Mouse (Mus musculus) heart, embryonic 11.5 days (tissue): ENCODE results near the gene Srp14. TPM values are rescaled to one million over a fixed set of nuclear protein-coding genes. Genes with fewer than 3 reads are reported as not detected.

Experiments
- ATAC-seq: fragments of 200-750 bp; cut with Nextera tagmentation; replicated peaks from 2 replicates; pipeline ENCODE4 v1.8.0; 2017; ENCODE audit warnings: moderate library complexity; ENCODE audit not compliant: insufficient number of reproducible peaks, low FRiP score, low TSS enrichment
- H3K27ac ChIP-seq: fragments of 300-500 bp; sonication (generic); 2 replicates; pipeline ENCODE4 v1.5.1; 2014; ENCODE audit warnings: mild to moderate bottlenecking, low read depth, low read length
- H3K27me3 ChIP-seq: fragments of 300-500 bp; sonication (generic); 2 replicates; pipeline ENCODE4 v1.6.1; 2014; ENCODE audit warnings: mild to moderate bottlenecking, low read length, mixed read lengths; ENCODE audit not compliant: control insufficient read depth, insufficient read depth
- H3K36me3 ChIP-seq: fragments of 300-500 bp; sonication (generic); 2 replicates; pipeline ENCODE4 v1.6.1; 2014; ENCODE audit warnings: mild to moderate bottlenecking, low read length, moderate library complexity, mixed read lengths; ENCODE audit not compliant: control insufficient read depth, insufficient read depth
- H3K4me1 ChIP-seq: fragments of 300-500 bp; sonication (generic); 2 replicates; pipeline ENCODE4 v1.6.1; 2014; ENCODE audit warnings: low read length; ENCODE audit not compliant: control insufficient read depth, insufficient read depth
- H3K4me2 ChIP-seq: fragments of 300-500 bp; sonication (generic); 2 replicates; pipeline ENCODE4 v1.6.1; 2014; ENCODE audit warnings: mild to moderate bottlenecking, moderate library complexity
- H3K4me3 ChIP-seq: fragments of 300-500 bp; sonication (generic); 2 replicates; pipeline ENCODE4 v1.5.1; 2014; ENCODE audit warnings: low read depth, low read length
- H3K9ac ChIP-seq: fragments of 300-500 bp; sonication (generic); 2 replicates; pipeline ENCODE4 v1.6.1; 2014; ENCODE audit warnings: mild to moderate bottlenecking, low read depth, low read length, moderate library complexity
- H3K9me3 ChIP-seq: fragments of 300-500 bp; sonication (generic); replicated peaks from 2 replicates; pipeline ENCODE4 v1.6.1; 2016; ENCODE audit warnings: low read length; ENCODE audit not compliant: control insufficient read depth
- WGBS: fragments of 180-500 bp; shearing (Covaris S2); extraction: QIAGEN DNeasy Blood & Tissue Kit; methylation state at CpG from one replicate; pipeline ENCODE4 v1.1.7; 2014; ENCODE audit not compliant: insufficient replicate concordance; 5-methylcytosine and 5-hydroxymethylcytosine counted together
- polyA plus RNA-seq: library from polyadenylated mRNA; unstranded; fragments of >200 nt; fragmentation: Nextera tagmentation; extraction: Ambion mirVana; gene quantifications from 2 replicates; pipeline ENCODE4 v1.2.1, GENCODE M21; 2014

The Srp14 gene
- polyA plus RNA-seq, 1 experiment from 2014 or later: 202 TPM

- peak overlapping the region; percentile 56; the same call in 1 of the 2 replicates for H3K9ac ChIP-seq
- no peak overlapping the region for H3K4me3 ChIP-seq
- H3K27ac ChIP-seq: peak overlapping the region; percentile 46; the same call in 1 of the 2 replicates
- ATAC-seq: 0 out of 2 replicates have a peak, but pooled peaks have one; percentile 26
- H3K4me2 ChIP-seq: no peak overlapping the region
- peaks cover 6% of the 10 kb centered on the region; the same call in 1 of the 2 replicates for H3K4me1 ChIP-seq
- H3K27me3 ChIP-seq: no peaks in the 10 kb centered on the region
- no peaks in the 10 kb centered on the region for H3K9me3 ChIP-seq
- WGBS: 46% methylated on average over 29 of the region's 29 CpGs
- H3K36me3 ChIP-seq: no peaks in the 10 kb centered on the region
Observed at GRCm38 (mm10) chr2:118510447-118511310, 31.2 kb upstream of the Srp14 start.

DNA sequence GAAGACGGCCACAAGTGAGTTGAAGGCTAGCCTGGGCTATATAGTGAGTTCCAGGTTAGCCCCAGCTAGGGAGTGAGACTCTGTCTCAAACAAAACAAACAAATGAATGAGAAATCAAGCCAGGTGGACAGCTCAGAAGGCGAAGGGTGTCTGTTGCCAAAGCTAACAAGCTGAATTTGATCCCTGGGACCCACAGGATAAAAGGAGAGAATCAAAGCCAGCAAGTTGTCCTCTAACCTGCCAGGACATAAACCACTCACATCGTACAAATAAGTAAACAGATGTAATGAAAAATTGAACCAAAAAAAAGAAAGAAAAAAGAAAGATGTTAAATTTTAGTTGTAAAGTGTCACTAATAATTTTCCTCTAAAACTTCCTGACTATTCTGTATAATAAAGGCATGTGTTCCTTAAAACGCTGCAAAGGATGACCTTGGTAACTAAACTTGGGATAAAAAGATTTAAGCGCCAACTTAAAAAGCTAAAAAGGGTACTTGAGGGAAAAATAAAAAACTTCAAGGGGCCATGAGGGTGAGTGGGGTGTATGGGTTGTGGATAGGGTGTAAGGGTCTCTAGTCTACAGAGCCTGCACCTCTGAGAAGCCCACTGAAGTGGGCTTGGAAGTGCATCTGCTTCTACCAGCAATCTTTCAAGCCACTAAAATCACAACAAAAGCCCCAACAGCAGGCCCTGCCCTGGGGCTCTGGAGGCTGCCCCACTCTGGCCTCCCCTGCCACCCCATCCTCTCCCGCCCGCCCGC, 30.4 kb upstream of the Srp14 start:
- H3K27me3 ChIP-seq: no peaks in the 10 kb centered on the region
- no peaks in the 10 kb centered on the region for H3K9me3 ChIP-seq
- H3K4me1 ChIP-seq: peaks cover 6% of the 10 kb centered on the region; the same call in 1 of the 2 replicates
- peak overlapping the region; percentile 56; the same call in 1 of the 2 replicates for H3K9ac ChIP-seq
- H3K27ac ChIP-seq: peak overlapping the region; percentile 46; the same call in 1 of the 2 replicates
- H3K36me3 ChIP-seq: no peaks in the 10 kb centered on the region
- WGBS: 62% methylated on average over 8 of the region's 8 CpGs
- ATAC-seq: no peak
- no peak overlapping the region for H3K4me3 ChIP-seq
- no peak overlapping the region for H3K4me2 ChIP-seq

DNA sequence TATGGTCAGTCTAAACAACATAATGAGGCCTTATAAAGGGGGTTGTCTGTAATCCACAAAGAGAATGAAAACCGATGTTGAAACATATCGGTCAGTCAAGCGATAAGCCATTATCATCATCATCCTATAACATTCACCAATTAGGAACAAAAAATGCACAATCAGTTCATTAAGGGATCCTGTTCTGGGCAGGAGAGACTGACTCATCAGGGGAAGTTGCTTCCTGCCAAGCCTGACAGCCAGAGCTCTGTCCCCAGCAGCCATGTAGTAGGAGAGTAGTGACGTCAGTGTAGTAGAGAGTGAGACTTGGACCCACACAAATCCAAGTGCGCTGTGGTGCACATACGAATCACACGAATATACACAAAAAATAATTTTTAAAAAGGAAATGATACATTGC, 27.6 kb upstream of the Srp14 start:
- Histone ChIP-seq H3K4me3 (no peak overlapping the region), H3K9me3 (no peaks in the 10 kb centered on the region), H3K9ac (no peak overlapping the region), H3K27me3 (no peaks in the 10 kb centered on the region), H3K36me3 (no peaks in the 10 kb centered on the region), H3K4me1 (peaks cover 6% of the 10 kb centered on the region; the same call in 1 of the 2 replicates), H3K27ac (no peak overlapping the region), H3K4me2 (no peak overlapping the region)
- no peak for ATAC-seq
- WGBS: 72% methylated on average over 7 of the region's 7 CpGs

- ATAC-seq: no peak
- H3K4me1 ChIP-seq: peaks cover 5% of the 10 kb centered on the region; the same call in 1 of the 2 replicates
- 80% methylated on average over 2 of the region's 2 CpGs for WGBS
- no peaks in the 10 kb centered on the region for H3K36me3 ChIP-seq
- no peak overlapping the region for H3K27ac ChIP-seq
- H3K4me3 ChIP-seq: no peak overlapping the region
- H3K27me3 ChIP-seq: no peaks in the 10 kb centered on the region
- no peaks in the 10 kb centered on the region for H3K9me3 ChIP-seq
- H3K4me2 ChIP-seq: no peak overlapping the region
- H3K9ac ChIP-seq: no peak overlapping the region
Observed at GRCm38 (mm10) chr2:118500191-118500590, 20.7 kb upstream of the Srp14 start.

DNA sequence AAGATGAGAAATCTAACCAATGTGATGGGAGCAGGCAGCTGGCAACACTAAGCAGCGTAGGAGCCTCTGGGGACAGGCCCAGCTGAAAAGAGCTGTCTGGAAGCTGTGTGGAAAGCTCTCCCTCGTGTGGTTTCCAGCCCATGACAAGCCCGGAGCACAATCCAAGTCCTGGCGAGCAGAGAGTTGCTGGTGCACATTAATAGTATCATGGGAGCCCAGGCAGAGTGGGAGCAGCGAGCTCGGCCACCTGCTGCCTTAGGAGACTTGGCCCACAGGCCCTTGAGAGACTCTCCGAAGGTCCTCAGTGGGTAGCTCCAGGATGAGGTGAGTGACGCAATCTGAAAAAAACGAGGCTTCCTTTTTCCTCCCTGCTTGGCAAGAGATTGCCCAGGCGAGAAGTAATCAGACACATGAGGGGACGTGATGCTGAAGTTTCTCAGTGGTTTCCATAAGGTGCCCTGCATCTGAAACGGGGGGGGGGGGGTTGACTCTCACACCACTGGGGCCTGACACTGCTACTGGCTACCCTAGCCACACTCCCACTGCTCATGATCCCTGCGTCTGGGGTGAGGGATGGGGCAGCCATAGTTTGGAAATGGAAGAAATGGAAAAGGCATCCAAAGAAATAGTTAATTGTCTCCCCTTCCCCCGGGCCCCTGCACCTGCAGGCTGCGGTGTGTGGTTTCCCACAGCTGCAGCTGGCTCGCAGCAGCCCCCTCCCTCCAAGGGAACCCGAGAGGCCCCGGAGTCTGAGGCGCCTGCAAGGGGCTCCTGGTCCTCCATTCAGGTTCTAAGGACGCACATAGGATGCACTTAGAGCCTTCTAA, 19.8 kb upstream of the Srp14 start:
- H3K9ac ChIP-seq: no peak overlapping the region

DNA sequence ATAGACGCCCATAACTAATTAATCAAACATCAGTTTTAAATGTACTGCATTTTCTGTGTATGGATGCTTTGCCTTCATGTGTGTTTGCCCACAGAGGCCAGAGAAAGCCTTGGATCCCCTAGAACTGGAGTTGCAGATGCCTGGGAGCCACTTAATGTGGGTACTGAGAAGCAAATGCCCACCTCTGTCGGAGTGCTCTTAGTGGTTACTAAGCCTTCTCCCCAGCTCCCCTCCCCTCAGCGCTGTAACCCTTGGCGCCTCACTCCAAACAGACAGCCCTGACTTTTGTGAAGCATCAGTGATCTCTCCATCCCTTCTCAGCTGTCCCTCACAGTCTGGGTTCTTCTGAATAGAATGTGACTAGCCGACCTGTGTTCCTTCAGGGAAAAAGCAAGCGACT, 19.0 kb upstream of the Srp14 start:
- no peaks in the 10 kb centered on the region for H3K9me3 ChIP-seq
- no peak overlapping the region for H3K9ac ChIP-seq
- no peaks in the 10 kb centered on the region for H3K36me3 ChIP-seq
- ATAC-seq: no peak
- no peak overlapping the region for H3K4me3 ChIP-seq
- H3K27ac ChIP-seq: no peak overlapping the region
- H3K4me1 ChIP-seq: peaks cover 5% of the 10 kb centered on the region; the same call in 1 of the 2 replicates
- WGBS: 72% methylated on average over 6 of the region's 6 CpGs
- no peaks in the 10 kb centered on the region for H3K27me3 ChIP-seq
- no peak overlapping the region for H3K4me2 ChIP-seq

More for the DNA sequence above, 19.8 kb upstream of the Srp14 start:
- WGBS: 52% methylated on average over 20 of the region's 20 CpGs
- Histone ChIP-seq H3K9me3 (no peaks in the 10 kb centered on the region), H3K27me3 (no peaks in the 10 kb centered on the region), H3K4me2 (no peak overlapping the region), H3K27ac (no peak overlapping the region), H3K4me3 (no peak overlapping the region), H3K4me1 (peaks cover 5% of the 10 kb centered on the region; the same call in 1 of the 2 replicates), H3K36me3 (no peaks in the 10 kb centered on the region)
- ATAC-seq: no peak

DNA sequence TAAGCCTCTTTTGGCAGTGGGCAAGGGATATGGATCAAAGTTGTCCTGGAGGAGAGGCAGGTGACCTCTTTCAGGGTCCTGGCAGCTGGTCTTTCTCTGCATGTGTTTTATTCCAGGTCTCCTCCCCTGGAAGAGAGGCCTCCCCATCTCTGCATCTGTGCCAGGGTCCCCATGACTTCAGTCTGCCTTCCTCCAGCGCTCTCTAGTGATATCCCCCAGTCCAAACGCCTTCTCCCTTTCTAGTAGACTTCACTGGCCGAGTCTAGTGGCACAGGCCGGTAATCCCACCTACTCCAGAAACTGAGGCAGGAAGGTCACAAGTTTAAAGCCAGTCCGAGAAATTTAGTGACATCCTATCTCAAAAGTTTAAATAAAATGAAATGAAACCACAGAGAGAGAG, 18.4 kb upstream of the Srp14 start:
- no peak overlapping the region for H3K9ac ChIP-seq
- no peaks in the 10 kb centered on the region for H3K9me3 ChIP-seq
- no peak overlapping the region for H3K4me3 ChIP-seq
- H3K4me2 ChIP-seq: no peak overlapping the region
- H3K27me3 ChIP-seq: no peaks in the 10 kb centered on the region
- no peak for ATAC-seq
- H3K27ac ChIP-seq: no peak overlapping the region
- H3K4me1 ChIP-seq: peaks cover 5% of the 10 kb centered on the region; the same call in 1 of the 2 replicates
- no peaks in the 10 kb centered on the region for H3K36me3 ChIP-seq
- 71% methylated on average over 5 of the region's 5 CpGs for WGBS

DNA sequence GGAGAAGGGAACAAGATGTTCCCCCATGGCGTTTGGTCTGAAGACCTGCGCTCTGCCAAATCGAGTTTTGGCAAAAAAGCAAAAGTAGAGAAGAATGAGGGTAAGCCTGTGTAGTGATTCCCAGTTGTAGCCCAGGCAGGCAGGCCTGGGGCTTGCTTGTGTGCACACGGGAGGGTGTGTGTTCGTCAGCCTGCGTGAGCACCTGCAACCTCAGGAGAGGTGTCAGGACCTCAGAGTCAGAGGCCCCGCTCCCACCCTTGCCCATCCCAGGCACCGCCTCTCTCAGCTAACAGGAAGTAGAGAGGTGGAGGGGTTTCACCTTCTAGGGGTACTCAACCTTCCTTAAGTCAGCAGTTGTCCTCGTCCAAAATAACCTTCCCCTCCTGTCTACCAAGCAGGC, 15.5 kb upstream of the Srp14 start:
- no peak for ATAC-seq
- Histone ChIP-seq H3K27ac (no peak overlapping the region), H3K36me3 (no peaks in the 10 kb centered on the region), H3K9me3 (no peaks in the 10 kb centered on the region), H3K4me2 (no peak overlapping the region), H3K27me3 (no peaks in the 10 kb centered on the region), H3K4me1 (peaks cover 18% of the 10 kb centered on the region), H3K4me3 (no peak overlapping the region), H3K9ac (no peak overlapping the region)
- 68% methylated on average over 9 of the region's 9 CpGs for WGBS
